Mouse (Mus musculus) CD4-positive helper T cell, adult 2 months (primary cell): ENCODE measurements around the gene Grik2.

ENCODE experiments used
- DNase-seq: peaks from one replicate; pipeline ENCODE4 v3.0.0-alpha.2; 2012; ENCODE audit warnings: low read depth, missing footprints, low spot score

Gene Grik2

GRCm38 (mm10) chr10:49788381-49788906 lies at the start of gene Grik2:
Grik2 (minus strand) TSS chr10:49788766.
- no peak for DNase-seq

GRCm38 (mm10) chr10:49834392-49834791 lies 45.8 kb upstream of the Grik2 start:
- DNase-seq, result no peak

- DNase-seq, result no peak
These were observed 18.7 kb upstream of the Grik2 start for GRCm38 (mm10) chr10:49807276-49807675.

GRCm38 (mm10) chr10:49801001-49801400 lies 12.4 kb upstream of the Grik2 start:
- DNase-seq, result no peak

- DNase-seq, result no peak
These were observed 5.6 kb upstream of the Grik2 start for GRCm38 (mm10) chr10:49794129-49794528.

- DNase-seq, result no peak
These were observed 1.8 kb upstream of the Grik2 start for GRCm38 (mm10) chr10:49790326-49790725.

GRCm38 (mm10) chr10:49789711-49790110 lies 1.1 kb upstream of the Grik2 start:
- no peak for DNase-seq

GRCm38 (mm10) chr10:49788914-49789313 lies 348 bp upstream of the Grik2 start:
- no peak for DNase-seq

- DNase-seq, result no peak
These were observed 1.9 kb downstream of the Grik2 start for GRCm38 (mm10) chr10:49786630-49787029.

- no peak for DNase-seq
These were observed 3.1 kb downstream of the Grik2 start for GRCm38 (mm10) chr10:49785477-49785876.

GRCm38 (mm10) chr10:49784831-49785230 lies 3.7 kb downstream of the Grik2 start:
- no peak for DNase-seq

- no peak for DNase-seq
These were observed 5.5 kb downstream of the Grik2 start for GRCm38 (mm10) chr10:49782741-49783691.

- DNase-seq, result no peak
These were observed 6.5 kb downstream of the Grik2 start for GRCm38 (mm10) chr10:49782061-49782460.

GRCm38 (mm10) chr10:49780430-49780829 lies 8.1 kb downstream of the Grik2 start:
- no peak for DNase-seq

- DNase-seq, result no peak
These were observed 19.7 kb downstream of the Grik2 start for GRCm38 (mm10) chr10:49768897-49769296.

- DNase-seq, result no peak
These were observed 21.0 kb downstream of the Grik2 start for GRCm38 (mm10) chr10:49767556-49767955.

- DNase-seq, result no peak
These were observed 26.0 kb downstream of the Grik2 start for GRCm38 (mm10) chr10:49762607-49763006.

- DNase-seq, result no peak
These were observed 36.8 kb downstream of the Grik2 start for GRCm38 (mm10) chr10:49751769-49752168.

GRCm38 (mm10) chr10:49731841-49732240 lies 56.7 kb downstream of the Grik2 start:
- no peak for DNase-seq

GRCm38 (mm10) chr10:49723706-49724105 lies 64.9 kb downstream of the Grik2 start:
- no peak for DNase-seq

GRCm38 (mm10) chr10:49716856-49717255 lies 71.7 kb downstream of the Grik2 start:
- no peak for DNase-seq

- DNase-seq, result no peak
These were observed 78.8 kb downstream of the Grik2 start for GRCm38 (mm10) chr10:49709748-49710147.

GRCm38 (mm10) chr10:49704446-49704845 lies 84.1 kb downstream of the Grik2 start:
- no peak for DNase-seq
